Mouse (Mus musculus) forebrain, embryonic 16.5 days (tissue): Measurements from ENCODE around the gene Tgm7. TPM values are rescaled to one million over a fixed set of nuclear protein-coding genes. Genes with fewer than 3 reads are reported as not detected.

Experiments used
- ATAC-seq: fragments of 200-750 bp; cut with Nextera tagmentation; 2 replicates; pipeline ENCODE4 v1.8.0; 2017; ENCODE audit warnings: mild to moderate bottlenecking, moderate library complexity
- H3K27ac ChIP-seq: fragments of 300-500 bp; sonication (generic); 2 replicates; pipeline ENCODE4 v1.5.1; 2014; ENCODE audit warnings: low read length, control low read depth
- H3K27me3 ChIP-seq: fragments of 300-500 bp; sonication (generic); replicated peaks from 2 replicates; pipeline ENCODE4 v1.6.1; 2014; ENCODE audit warnings: low read length; ENCODE audit not compliant: control insufficient read depth, insufficient read depth
- H3K36me3 ChIP-seq: fragments of 300-500 bp; sonication (generic); 2 replicates; pipeline ENCODE4 v1.6.1; 2014; ENCODE audit not compliant: control insufficient read depth, insufficient read depth
- H3K4me1 ChIP-seq: fragments of 300-500 bp; sonication (generic); replicated peaks from 2 replicates; pipeline ENCODE4 v1.6.1; 2014; ENCODE audit warnings: low read length; ENCODE audit not compliant: control insufficient read depth, insufficient read depth
- H3K4me2 ChIP-seq: fragments of 300-500 bp; sonication (generic); 2 replicates; pipeline ENCODE4 v1.6.1; 2014; ENCODE audit warnings: mild to moderate bottlenecking, low read length, control low read depth
- H3K4me3 ChIP-seq: fragments of 300-500 bp; sonication (generic); replicated peaks from 2 replicates; pipeline ENCODE4 v1.5.1; 2014; ENCODE audit warnings: mild to moderate bottlenecking, low read length, control low read depth
- H3K9ac ChIP-seq: fragments of 300-500 bp; sonication (generic); replicated peaks from 2 replicates; pipeline ENCODE4 v1.6.1; 2014; ENCODE audit warnings: low read depth, low read length, control low read depth
- H3K9me3 ChIP-seq: fragments of 300-500 bp; sonication (generic); 2 replicates; pipeline ENCODE4 v1.6.1; 2016; ENCODE audit warnings: low read length; ENCODE audit not compliant: control insufficient read depth
- WGBS: fragments of 180-500 bp; shearing (Covaris S2); extraction: QIAGEN DNeasy Blood & Tissue Kit; methylation state at CpG from one replicate; pipeline ENCODE4 v1.1.7; 2014; 5-methylcytosine and 5-hydroxymethylcytosine counted together
- polyA plus RNA-seq: library from polyadenylated mRNA; unstranded; fragments of >200 nt; fragmentation: Nextera tagmentation; extraction: Ambion mirVana; gene quantifications from 2 replicates; pipeline ENCODE4 v1.2.1, GENCODE M21; 2015

Tgm7 gene
- polyA plus RNA-seq, 1 experiment from 2014 or later: not detected

- H3K9me3 ChIP-seq: no peaks in the 10 kb centered on the region
- H3K9ac ChIP-seq: no peak overlapping the region
- WGBS: 79% methylated on average over 2 of the region's 2 CpGs
- H3K4me1 ChIP-seq: no peaks in the 10 kb centered on the region
- no peak overlapping the region for H3K4me2 ChIP-seq
- H3K4me3 ChIP-seq: no peak overlapping the region
- no peaks in the 10 kb centered on the region for H3K36me3 ChIP-seq
- H3K27ac ChIP-seq: no peak overlapping the region
- ATAC-seq: no peak
- no peaks in the 10 kb centered on the region for H3K27me3 ChIP-seq
These were observed 55.5 kb downstream of the Tgm7 start for GRCm38 (mm10) chr2:121054060-121054459.

- Histone ChIP-seq H3K27ac (no peak overlapping the region), H3K4me1 (no peaks in the 10 kb centered on the region), H3K4me3 (no peak overlapping the region), H3K9ac (no peak overlapping the region), H3K36me3 (no peaks in the 10 kb centered on the region), H3K27me3 (no peaks in the 10 kb centered on the region), H3K4me2 (no peak overlapping the region), H3K9me3 (no peaks in the 10 kb centered on the region)
- ATAC-seq: no peak
- WGBS: 88% methylated on average over 5 of the region's 5 CpGs
These were observed 57.4 kb downstream of the Tgm7 start for GRCm38 (mm10) chr2:121052176-121052575.

GRCm38 (mm10) chr2:121045653-121046052 lies 63.9 kb downstream of the Tgm7 start:
- Histone ChIP-seq H3K36me3 (no peaks in the 10 kb centered on the region), H3K27ac (no peak overlapping the region), H3K9ac (no peak overlapping the region), H3K4me2 (no peak overlapping the region), H3K27me3 (no peaks in the 10 kb centered on the region), H3K4me3 (no peak overlapping the region), H3K4me1 (no peaks in the 10 kb centered on the region), H3K9me3 (no peaks in the 10 kb centered on the region)
- ATAC-seq: no peak
- WGBS: 75% methylated on average over 4 of the region's 4 CpGs

Other genes with a start within 250 kb of the Tgm7 start
- gene Ubr1, start 139.1 kb downstream of the Tgm7 start, polyA plus RNA-seq: 39.1 and 42.3 TPM in 2 replicates
- gene Tmem62, start 132.8 kb downstream of the Tgm7 start, polyA plus RNA-seq: 8.5 and 10.4 TPM in 2 replicates
- gene Ccndbp1, start 101.4 kb downstream of the Tgm7 start, polyA plus RNA-seq: 79.1 and 79.3 TPM in 2 replicates
- gene Epb42, start 72.7 kb downstream of the Tgm7 start, polyA plus RNA-seq: 0.09 and 0.23 TPM in 2 replicates
- 0.09 TPM in 1 of 2 replicates, not detected in the other for gene Tgm5, start 24.0 kb downstream of the Tgm7 start, polyA plus RNA-seq
- 36.1 and 37.1 TPM in 2 replicates for gene Adal, start 30.6 kb upstream of the Tgm7 start, polyA plus RNA-seq
- gene Lcmt2, start 30.9 kb upstream of the Tgm7 start, polyA plus RNA-seq: 23.5 and 23.9 TPM in 2 replicates
- gene Tubgcp4, start 60.9 kb upstream of the Tgm7 start, polyA plus RNA-seq: 58.9 and 73.8 TPM in 2 replicates
- 9.3 and 11.5 TPM in 2 replicates for gene Zscan29, start 61.3 kb upstream of the Tgm7 start, polyA plus RNA-seq
- 181 and 209 TPM in 2 replicates for gene Trp53bp1, start 161.6 kb upstream of the Tgm7 start, polyA plus RNA-seq
- 10.9 and 13.3 TPM in 2 replicates for gene Map1a, start 179.8 kb upstream of the Tgm7 start, polyA plus RNA-seq
- gene Ppip5k1, start 245.6 kb upstream of the Tgm7 start, polyA plus RNA-seq: 14.3 and 22.4 TPM in 2 replicates
- gene Ckmt1, start 247.9 kb upstream of the Tgm7 start, polyA plus RNA-seq: 26.3 and 35.7 TPM in 2 replicates